Mouse (Mus musculus) limb, embryonic 10.5 days (tissue): ENCODE measurements around the gene Ero1l. TPM values are rescaled to one million over a fixed set of nuclear protein-coding genes. Genes with fewer than 3 reads are reported as not detected.

Experiments used
- DNase-seq: peaks from one replicate; pipeline ENCODE4 v3.0.0-alpha.2; 2017; ENCODE audit warnings: low spot score
- H3K27ac ChIP-seq: fragments of 300-500 bp; sonication (generic); 2 replicates; pipeline ENCODE4 v1.5.1; 2016; ENCODE audit warnings: mild to moderate bottlenecking
- H3K27me3 ChIP-seq: fragments of 300-500 bp; sonication (generic); 2 replicates; pipeline ENCODE4 v1.6.1; 2016; ENCODE audit warnings: low read depth, mild to moderate bottlenecking; ENCODE audit not compliant: poor library complexity, severe bottlenecking
- H3K36me3 ChIP-seq: fragments of 300-500 bp; sonication (generic); 2 replicates; pipeline ENCODE4 v1.6.1; 2016; ENCODE audit warnings: mild to moderate bottlenecking, moderate library complexity
- H3K4me1 ChIP-seq: fragments of 300-500 bp; sonication (generic); 2 replicates; pipeline ENCODE4 v1.6.1; 2016
- H3K4me3 ChIP-seq: fragments of 300-500 bp; sonication (generic); 2 replicates; pipeline ENCODE4 v1.5.1; 2016; ENCODE audit warnings: mild to moderate bottlenecking, moderate library complexity
- H3K9me3 ChIP-seq: fragments of 300-500 bp; sonication (generic); replicated peaks from 2 replicates; pipeline ENCODE4 v1.6.1; 2016; ENCODE audit warnings: mild to moderate bottlenecking
- WGBS: fragments of 180-500 bp; shearing (Covaris S2); methylation state at CpG from one replicate; pipeline ENCODE4 v1.1.7; 2016; 5-methylcytosine and 5-hydroxymethylcytosine counted together
- polyA plus RNA-seq: library from polyadenylated mRNA; unstranded; fragments of >200 nt; fragmentation: Nextera tagmentation; extraction: Ambion mirVana; gene quantifications from 2 replicates; pipeline ENCODE4 v1.2.1, GENCODE M21; 2016

The Ero1l gene
- 31.6 and 33.6 TPM in 2 replicates for polyA plus RNA-seq

DNA sequence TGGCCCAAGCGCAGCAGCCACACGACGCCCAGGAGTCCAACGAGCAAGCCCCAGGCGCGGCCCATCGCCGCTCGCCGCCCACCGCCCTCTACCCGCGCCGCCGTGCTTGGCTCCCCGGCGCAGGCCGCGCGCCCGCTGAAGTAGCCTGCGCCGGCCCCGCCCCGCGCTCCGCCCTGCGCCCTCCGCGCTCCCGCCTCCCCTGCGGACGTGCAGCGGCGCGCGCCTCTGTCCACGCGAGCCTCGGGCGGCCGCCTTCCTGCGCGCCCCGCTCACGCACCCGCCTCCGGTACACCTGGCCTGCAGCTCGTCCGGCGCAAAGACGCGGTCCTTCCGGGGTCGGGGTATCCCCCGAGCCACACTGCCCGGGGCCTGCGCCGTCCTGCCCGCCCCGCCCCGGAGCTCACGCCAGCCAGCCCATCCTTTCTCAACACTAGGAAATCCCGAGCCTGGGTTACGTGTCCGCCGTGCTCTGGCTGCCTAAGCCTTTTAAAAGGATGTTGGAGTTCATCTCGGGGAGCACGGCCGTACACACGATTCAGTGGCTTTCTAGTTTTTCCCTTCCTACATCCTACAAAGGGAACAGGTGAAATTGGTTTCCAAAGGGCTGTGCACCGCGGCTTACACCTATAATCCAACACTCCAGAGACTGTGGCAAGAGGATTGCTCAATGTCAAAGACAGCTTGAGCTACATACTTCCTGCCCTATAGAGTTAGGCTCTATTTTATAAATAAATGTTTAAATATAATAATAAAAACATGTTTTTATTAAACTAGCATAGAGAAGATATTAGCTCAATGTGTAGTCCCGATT is at the start of gene Ero1l:
Gene Ero1l (minus strand): TSS at position 346 of the 811 bp plus-strand sequence.
- Histone ChIP-seq H3K4me3 (peak within 1 kb of the TSS; percentile 93), H3K27ac (peak within 1 kb of the TSS; percentile 98), H3K4me1 (0 out of 2 replicates have a peak, but pooled peaks cover 7% of the 10 kb centered on the region), H3K27me3 (no peaks in the 10 kb centered on the region), H3K9me3 (no peaks in the 10 kb centered on the region), H3K36me3 (no peaks in the 10 kb centered on the region)
- DNase-seq, result peak; percentile 85
- 1% methylated on average over 73 of the region's 74 CpGs for WGBS

DNA sequence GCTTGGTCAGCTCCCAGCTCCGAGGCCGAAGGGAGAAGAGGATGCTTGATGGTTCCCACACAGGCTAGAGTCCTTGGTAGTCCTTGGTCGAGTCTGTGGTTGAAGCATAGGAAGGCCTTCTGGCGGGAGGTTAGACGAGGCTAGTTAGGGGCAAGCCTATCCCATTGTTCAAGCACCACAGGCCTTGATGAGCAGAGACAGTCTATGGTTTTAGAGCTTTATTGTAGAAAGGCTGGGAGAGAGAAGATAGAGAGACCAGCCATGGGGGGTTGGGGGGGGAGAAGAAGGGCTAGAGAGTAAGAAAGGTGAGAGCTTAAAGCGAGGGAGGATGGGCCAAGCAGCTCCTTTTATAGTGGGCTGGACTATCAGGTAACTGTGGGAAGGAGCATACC is 46.6 kb upstream of the Ero1l start:
- DNase-seq, result no peak
- Histone ChIP-seq H3K4me3 (no peak overlapping the region), H3K9me3 (no peaks in the 10 kb centered on the region), H3K4me1 (peaks cover 11% of the 10 kb centered on the region), H3K36me3 (peaks cover 54% of the 10 kb centered on the region), H3K27me3 (no peaks in the 10 kb centered on the region), H3K27ac (peak overlapping the region; percentile 75)
- WGBS, result 90% methylated on average over 6 of the region's 6 CpGs

DNA sequence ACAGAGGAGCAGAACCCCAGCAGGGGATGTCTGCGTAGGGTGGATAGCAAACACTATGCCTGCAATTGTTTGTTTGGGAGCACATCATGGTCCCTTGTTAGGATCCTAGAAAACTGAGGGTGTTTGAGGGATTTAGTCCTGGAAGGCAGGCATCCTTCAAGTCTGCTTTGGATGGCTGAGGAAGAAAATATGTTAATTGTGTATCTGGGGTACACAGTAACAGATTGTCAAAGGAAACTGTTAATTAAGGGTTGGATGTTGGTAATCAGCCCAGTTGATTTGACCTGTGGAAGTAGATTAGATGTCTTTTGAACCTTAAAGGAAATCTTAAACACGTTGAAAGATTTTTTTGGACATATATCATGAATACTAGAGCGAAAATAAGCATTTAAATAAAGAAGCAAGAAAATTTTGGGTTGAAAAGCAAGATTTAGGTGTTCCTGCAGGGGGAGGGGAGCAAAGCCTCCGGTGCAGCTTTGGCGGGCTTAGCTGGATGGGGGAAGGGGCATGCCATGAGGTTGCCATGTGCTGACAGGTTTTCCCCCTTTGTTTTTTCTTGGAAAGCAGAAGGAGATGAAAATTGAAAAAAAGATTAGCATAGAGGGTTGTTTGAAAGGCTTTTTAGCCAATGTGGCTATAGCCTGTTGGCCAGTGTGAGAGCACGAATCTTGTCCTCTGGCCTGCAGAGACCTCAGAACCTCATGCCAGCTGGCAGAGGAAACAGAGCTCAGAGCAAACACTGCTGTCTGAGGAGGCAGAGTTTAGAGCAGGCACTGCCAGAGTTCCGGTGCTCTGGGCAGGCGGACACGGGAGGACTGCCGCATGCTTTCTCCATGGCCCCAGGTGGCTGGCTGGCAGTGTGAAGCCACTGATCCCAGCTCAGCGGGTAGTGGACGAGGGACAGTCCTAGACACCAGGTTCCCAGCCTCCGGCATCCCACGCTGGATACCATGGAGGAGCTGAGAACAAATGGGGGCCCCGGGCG is 45.9 kb upstream of the Ero1l start:
- H3K4me1 ChIP-seq, result peaks cover 11% of the 10 kb centered on the region
- H3K4me3 ChIP-seq, result no peak overlapping the region
- no peaks in the 10 kb centered on the region for H3K9me3 ChIP-seq
- peaks cover 51% of the 10 kb centered on the region for H3K36me3 ChIP-seq
- DNase-seq, result no peak
- peak overlapping the region; percentile 75 for H3K27ac ChIP-seq
- H3K27me3 ChIP-seq, result no peaks in the 10 kb centered on the region
- 88% methylated on average over 16 of the region's 16 CpGs for WGBS

DNA sequence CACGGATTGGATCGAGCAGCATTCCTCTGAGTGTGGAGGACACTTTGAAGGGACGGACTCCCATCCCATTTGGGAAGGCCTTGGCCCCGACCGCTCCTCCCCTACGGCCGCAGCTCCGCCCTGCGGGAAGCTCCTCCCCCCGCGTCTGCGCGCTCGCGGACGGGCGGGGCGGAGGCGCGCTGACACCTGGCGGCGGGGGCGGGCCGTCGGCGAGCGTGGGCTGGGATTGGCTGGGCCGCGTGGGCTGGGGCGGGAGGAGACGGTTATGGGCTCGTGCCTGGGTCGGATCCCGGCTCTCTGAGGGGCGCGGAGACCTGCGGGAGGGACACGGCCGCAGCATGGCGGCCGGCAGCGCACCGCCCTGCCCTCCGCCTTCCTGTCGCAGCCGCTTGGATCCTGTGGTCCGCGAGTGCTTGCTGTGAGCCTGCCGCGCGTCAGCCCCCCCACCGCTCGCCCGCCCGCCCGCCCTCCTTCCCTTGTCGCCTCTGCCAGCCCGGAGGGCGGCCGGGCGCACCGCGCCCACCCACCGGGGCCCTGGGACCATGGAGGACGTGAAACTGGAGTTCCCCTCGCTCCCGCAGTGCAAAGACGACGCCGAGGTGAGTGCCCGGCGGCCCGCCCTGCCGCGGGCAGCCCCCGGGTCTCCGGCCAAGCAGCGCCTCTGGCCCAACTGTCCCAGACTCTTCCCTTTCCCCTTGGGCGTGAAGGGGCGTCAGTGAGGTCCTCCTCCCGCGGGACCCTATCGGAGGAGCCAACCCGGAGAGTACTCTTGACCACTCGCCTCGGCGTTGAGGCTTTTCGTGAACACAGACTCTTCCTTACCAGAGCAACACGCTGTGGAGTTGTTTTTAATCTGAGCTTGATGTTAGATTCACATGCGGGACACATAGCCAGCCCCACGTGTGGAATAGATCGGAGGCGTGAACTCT is 32.6 kb upstream of the Ero1l start, which contains the start of gene Styx:
Gene Styx (plus strand): TSS at position 163 of the 929 bp plus-strand sequence.
- H3K27me3 ChIP-seq, result no peaks in the 10 kb centered on the region
- no peaks in the 10 kb centered on the region for H3K9me3 ChIP-seq
- H3K36me3 ChIP-seq, result peaks cover 48% of the 10 kb centered on the region
- peak; percentile 97 for DNase-seq
- peak within 1 kb of the TSS; percentile 89 for H3K27ac ChIP-seq
- under 1% methylated on average over 69 of the region's 93 CpGs for WGBS
- peak within 1 kb of the TSS; percentile 87 for H3K4me3 ChIP-seq
- peaks cover 13% of the 10 kb centered on the region for H3K4me1 ChIP-seq

DNA sequence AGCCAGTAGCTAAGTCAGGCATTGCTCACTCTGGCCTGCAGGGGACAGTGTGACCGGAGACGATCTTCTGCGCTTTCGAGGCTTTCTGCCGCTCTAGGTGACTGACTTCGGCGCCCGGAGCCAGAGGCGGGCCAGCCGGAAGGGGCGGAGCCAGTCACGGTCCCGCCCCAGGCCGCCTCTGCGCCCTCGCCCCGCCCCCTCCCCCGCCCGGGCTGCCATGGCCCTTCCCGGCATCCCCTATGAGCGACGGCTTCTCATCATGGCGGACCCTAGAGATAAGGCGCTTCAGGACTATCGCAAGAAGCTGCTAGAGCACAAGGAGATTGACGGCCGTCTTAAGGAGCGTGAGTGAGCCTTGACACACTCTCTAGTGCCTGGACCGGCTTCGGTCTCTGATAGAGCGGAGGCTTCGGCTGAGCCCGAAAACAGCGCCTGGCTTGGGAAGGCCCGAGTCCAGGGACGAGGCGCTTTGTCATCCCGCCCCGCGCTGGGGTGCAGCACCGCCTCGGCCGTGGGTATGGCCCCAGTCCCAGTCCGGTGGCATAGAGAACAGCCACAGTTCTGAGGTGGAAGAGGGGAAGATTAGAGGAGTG is 11.1 kb upstream of the Ero1l start, which contains the start of gene Psmc6:
Gene Psmc6 (plus strand): TSS at position 200 of the 593 bp plus-strand sequence.
- Histone ChIP-seq H3K9me3 (no peaks in the 10 kb centered on the region), H3K27ac (peak within 1 kb of the TSS; percentile 96), H3K4me1 (peaks cover 8% of the 10 kb centered on the region; the same call in 1 of the 2 replicates), H3K4me3 (peak within 1 kb of the TSS; percentile 98), H3K36me3 (peaks cover 37% of the 10 kb centered on the region), H3K27me3 (no peaks in the 10 kb centered on the region)
- DNase-seq, result peak; percentile 97
- under 1% methylated on average over 44 of the region's 44 CpGs for WGBS

DNA sequence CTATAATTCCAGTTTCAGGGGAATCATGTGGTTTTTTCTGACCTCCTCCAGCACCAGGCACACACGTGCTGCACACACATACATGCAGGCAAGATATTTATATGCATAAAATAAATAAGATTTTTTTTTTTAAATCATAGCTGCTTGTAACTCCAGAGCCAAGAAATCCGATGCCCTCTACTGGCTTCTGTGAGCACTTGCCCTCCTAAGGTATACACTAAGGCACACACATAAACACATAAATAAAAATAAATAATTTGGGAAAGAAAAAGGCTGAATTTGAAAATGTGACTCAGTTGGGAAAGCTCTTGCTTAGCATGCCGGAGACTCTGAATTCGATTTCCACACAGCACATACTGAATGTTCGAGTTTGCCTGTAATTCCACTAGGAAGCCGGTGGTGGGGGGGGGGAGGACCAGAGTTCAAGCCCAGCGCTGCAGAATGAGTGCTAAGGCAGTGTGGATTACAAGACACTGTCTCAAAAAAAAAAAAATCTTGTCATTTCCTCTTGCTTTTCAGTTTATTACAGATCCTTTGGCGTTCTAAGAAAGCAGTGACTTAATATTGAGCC is 10.5 kb upstream of the Ero1l start:
- peaks cover 8% of the 10 kb centered on the region; the same call in 1 of the 2 replicates for H3K4me1 ChIP-seq
- 13% methylated on average over 8 of the region's 8 CpGs for WGBS
- no peaks in the 10 kb centered on the region for H3K9me3 ChIP-seq
- H3K27ac ChIP-seq, result peak overlapping the region; percentile 96
- no peaks in the 10 kb centered on the region for H3K27me3 ChIP-seq
- peaks cover 31% of the 10 kb centered on the region for H3K36me3 ChIP-seq
- H3K4me3 ChIP-seq, result peak overlapping the region; percentile 98
- no peak for DNase-seq

DNA sequence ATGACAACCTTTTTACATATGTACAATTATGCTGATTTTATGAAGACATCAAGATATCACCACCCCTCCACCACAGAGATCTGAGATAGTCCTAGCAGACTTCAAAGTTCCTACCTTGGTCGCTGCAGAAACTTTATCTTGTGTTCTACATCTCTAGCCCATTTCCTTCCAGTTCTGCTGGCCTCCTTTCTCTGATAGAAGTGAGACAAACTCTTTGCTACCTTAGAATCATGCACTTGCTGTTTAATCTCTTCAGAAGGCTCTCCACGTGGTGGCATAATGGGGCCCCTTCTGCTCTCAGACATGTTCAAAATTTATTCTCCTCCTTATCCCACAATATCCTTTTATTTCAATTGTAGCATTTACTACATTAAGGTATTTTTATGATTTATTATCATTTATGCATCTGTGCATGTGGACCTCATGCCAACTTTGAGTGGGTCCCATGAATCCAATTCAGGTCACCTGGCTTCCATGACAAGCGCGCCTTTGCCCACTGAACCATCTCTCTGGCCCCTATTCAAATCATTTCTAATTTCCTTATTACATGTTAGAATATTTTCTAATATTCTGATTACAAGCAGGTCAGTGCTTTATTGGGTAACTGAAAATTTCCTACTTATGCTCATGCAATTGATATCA is 9.6 kb upstream of the Ero1l start:
- WGBS, result 94% methylated on average over 4 of the region's 4 CpGs
- Histone ChIP-seq H3K27ac (no peak overlapping the region), H3K9me3 (no peaks in the 10 kb centered on the region), H3K36me3 (peaks cover 22% of the 10 kb centered on the region), H3K27me3 (no peaks in the 10 kb centered on the region), H3K4me1 (peaks cover 8% of the 10 kb centered on the region; the same call in 1 of the 2 replicates), H3K4me3 (no peak overlapping the region)
- DNase-seq, result no peak

DNA sequence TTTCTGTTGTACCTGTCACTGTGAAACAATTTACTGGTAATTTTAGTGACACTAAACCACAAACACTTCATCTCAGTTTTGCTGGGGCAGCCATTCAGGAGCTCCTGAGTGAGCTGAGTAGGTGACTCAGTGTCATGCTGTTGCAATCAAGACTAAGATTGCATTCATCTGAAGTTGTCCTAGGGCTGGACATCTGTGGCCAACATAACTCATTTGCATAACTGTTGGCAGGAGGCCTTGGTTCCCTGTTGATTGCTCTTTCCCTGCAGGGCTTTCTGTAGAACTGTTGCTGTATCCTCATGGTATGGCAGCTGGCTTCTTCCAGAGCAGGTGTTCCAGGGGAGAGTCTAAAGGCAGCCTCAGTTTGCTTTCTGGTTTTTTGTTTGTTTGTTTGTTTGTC is 6.9 kb upstream of the Ero1l start:
- no peaks in the 10 kb centered on the region; the same call in 1 of the 2 replicates for H3K4me1 ChIP-seq
- no peaks in the 10 kb centered on the region for H3K9me3 ChIP-seq
- H3K36me3 ChIP-seq, result no peaks in the 10 kb centered on the region
- no peaks in the 10 kb centered on the region for H3K27me3 ChIP-seq
- DNase-seq, result no peak
- no peak overlapping the region for H3K4me3 ChIP-seq
- no peak overlapping the region for H3K27ac ChIP-seq

DNA sequence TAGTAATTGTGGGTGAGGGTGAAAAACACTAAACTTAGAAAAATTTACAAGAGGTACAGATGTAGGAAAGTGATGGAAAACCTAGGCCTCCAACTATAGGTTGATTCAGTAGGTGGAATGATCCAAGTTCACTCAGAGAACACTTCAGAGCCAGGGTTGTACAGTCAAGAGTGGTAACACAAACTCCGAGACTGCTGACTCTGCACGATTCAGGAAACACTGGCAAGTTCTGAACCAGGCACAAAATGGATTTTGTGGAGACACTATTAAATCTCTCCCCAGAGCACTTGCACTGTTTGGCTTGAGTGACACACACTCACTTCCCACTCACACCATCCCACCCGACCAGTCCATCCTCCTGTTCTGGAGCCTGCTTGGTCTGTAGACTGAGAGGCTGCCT is 4.7 kb upstream of the Ero1l start:
- Histone ChIP-seq H3K4me3 (no peak overlapping the region), H3K27ac (no peak overlapping the region), H3K36me3 (no peaks in the 10 kb centered on the region), H3K9me3 (no peaks in the 10 kb centered on the region), H3K27me3 (no peaks in the 10 kb centered on the region), H3K4me1 (no peaks in the 10 kb centered on the region)
- WGBS, result 90% methylated on average over 3 of the region's 3 CpGs
- DNase-seq, result no peak

DNA sequence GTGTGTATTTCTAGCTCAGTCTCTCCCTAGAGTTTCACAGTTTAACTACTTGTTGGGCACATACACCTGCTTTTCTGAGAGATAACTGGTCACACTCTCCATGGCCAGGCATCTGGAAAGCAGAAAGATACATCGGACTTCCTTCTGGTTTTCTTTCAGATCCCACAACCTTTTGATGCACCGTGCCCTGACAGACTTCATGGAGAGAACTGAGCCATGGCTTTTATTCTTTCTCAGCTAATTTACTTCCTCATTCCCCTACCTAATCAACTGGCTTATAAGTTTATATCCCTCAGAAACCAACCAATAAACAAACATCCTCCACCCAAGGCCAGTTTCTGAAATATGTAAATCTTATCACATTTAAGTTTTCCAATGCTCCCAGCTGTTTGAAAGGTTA is 3.9 kb upstream of the Ero1l start:
- H3K27ac ChIP-seq, result no peak overlapping the region
- no peak for DNase-seq
- H3K4me1 ChIP-seq, result 0 out of 2 replicates have a peak, but pooled peaks cover 3% of the 10 kb centered on the region
- 90% methylated on average over 2 of the region's 2 CpGs for WGBS
- no peaks in the 10 kb centered on the region for H3K36me3 ChIP-seq
- H3K9me3 ChIP-seq, result no peaks in the 10 kb centered on the region
- no peak overlapping the region for H3K4me3 ChIP-seq
- H3K27me3 ChIP-seq, result no peaks in the 10 kb centered on the region

DNA sequence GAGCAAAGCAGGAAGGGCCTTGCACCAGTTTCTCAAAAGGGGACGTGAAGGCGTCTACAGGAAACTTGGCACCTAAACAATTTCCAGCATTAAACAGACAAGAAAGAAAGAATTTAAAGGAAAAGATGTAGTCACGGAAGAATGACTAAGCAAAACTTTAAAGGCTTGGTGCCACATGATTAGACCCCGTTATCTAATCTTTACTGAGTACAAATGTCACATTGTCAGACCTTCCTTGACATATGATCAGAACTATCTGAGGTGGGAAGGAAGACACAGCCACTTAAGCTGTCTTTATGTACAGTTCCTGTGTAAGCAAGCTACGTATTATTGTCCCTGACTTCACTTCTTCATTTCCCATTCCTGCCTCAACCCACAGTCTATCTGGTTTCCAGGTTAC is 3.1 kb upstream of the Ero1l start:
- Histone ChIP-seq H3K9me3 (no peaks in the 10 kb centered on the region), H3K27me3 (no peaks in the 10 kb centered on the region), H3K36me3 (no peaks in the 10 kb centered on the region), H3K4me1 (0 out of 2 replicates have a peak, but pooled peaks cover 7% of the 10 kb centered on the region), H3K4me3 (no peak overlapping the region), H3K27ac (no peak overlapping the region)
- 82% methylated on average over 5 of the region's 5 CpGs for WGBS
- DNase-seq, result no peak
